Mouse (Mus musculus): Measurements from ENCODE around the gene Gm13199.

Gm13199 gene

GRCm38 (mm10) chr2:5822449-5822848, 40.3 kb downstream of the Gm13199 start:
- no peak for DNase-seq (ENCODE audit: low read depth, low spot score)

DNA sequence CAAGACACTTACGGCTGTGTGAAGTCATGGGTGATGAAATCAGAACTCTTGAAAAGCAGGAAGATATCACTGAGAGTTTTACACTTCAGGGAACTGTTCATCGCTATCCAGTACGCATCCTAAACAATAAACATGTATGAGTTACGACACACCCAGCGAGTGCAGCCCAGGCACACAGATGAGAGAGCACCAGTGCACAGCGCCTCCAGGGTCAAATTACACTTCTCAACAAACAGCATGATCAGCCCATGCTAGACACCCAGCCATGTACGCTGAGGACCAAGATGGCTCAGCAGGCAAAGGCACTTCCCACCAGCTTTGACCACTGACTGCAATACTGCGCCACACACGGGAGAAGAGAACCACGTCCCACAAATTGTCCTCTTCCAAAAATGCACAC, 41.5 kb downstream of the Gm13199 start:
- no peak for DNase-seq (ENCODE audit: low read depth, low spot score)

Measured in retina, adult 2 months (tissue).